Mouse (Mus musculus) stomach, postnatal 0 days (tissue): ENCODE results near the gene Cavin4.

Source experiments
- CTCF ChIP-seq: IDR thresholded peaks from 2 replicates; pipeline ENCODE4 v1.5.1; 2016; ENCODE audit warnings: antibody characterized with exemption, low read depth, mild to moderate bottlenecking, moderate library complexity
- EP300 ChIP-seq: optimal IDR thresholded peaks from 2 replicates; pipeline ENCODE3; 2016; ENCODE audit warnings: antibody characterized with exemption

DNA sequence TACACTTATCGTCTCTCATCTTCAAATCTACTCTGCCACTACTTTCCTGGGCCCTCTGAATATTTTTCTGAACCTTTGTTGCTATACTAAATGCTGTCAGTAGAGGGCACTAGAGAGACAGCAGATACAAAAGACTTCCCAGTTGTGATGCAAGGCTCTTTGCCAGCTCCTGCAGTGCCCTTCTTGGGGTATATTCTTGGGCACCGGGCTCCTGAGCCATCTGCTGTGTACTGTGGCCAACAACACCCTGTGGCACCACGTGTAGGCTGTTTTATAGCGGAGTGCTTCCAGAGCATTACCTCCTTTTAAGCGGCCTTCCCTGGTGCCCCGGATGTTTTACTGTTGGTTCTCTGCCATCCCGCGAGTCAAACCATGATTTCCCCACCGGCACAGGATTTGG is 27.3 kb downstream of the Cavin4 start:
- TF ChIP-seq CTCF (peak; percentile 80), EP300 (no peak)
